22 mouse cellular contexts compared by ENCODE assay signal in genomic region chr13:103214506-103214905, GRCm38 (mm10).
DNase-seq lines count a peak whose midpoint lies in the region; ATAC-seq and TF ChIP-seq lines count a peak whose summit lies in the region.
"Had no signal": no experiment of that assay in that cellular context is flagged by ENCODE, and none has a peak within 500 bp of the region (broad histone marks: within the 10 kb centered on the region; RNA-seq: fewer than 3 reads in every experiment).

No protein-coding gene starts in this region.

- no peak overlapping the region for H3K4me3 ChIP-seq in kidney, embryonic 15.5 days (replicated peaks)
- H3K4me3 ChIP-seq in kidney, adult 2 months (ENCODE audit: insufficient read depth, low read depth, low read length): no peak overlapping the region
- H3K4me3 ChIP-seq in neural tube, embryonic 15.5 days (replicated peaks): no peak overlapping the region
- H3K4me3 ChIP-seq: embryonic facial prominence, embryonic 12.5 days; erythroblast, embryonic 14.5 days; forebrain, embryonic 10.5 days; forebrain, embryonic 12.5 days had no signal

- no peaks in the 10 kb centered on the region for H3K9me3 ChIP-seq in kidney, embryonic 15.5 days (replicated peaks)
- no peaks in the 10 kb centered on the region for H3K9me3 ChIP-seq in neural tube, embryonic 15.5 days (replicated peaks)
- H3K9me3 ChIP-seq: embryonic facial prominence, embryonic 12.5 days; forebrain, embryonic 10.5 days; forebrain, embryonic 12.5 days had no signal

- H3K9ac ChIP-seq in kidney, embryonic 15.5 days: no peak overlapping the region
- H3K9ac ChIP-seq in neural tube, embryonic 15.5 days (replicated peaks): no peak overlapping the region
- H3K9ac ChIP-seq: embryonic facial prominence, embryonic 12.5 days; forebrain, embryonic 12.5 days had no signal

- 77% methylated on average over 3 of the region's 3 CpGs for WGBS in kidney, embryonic 15.5 days
- WGBS in kidney, adult 2 months: 88% methylated on average over 3 of the region's 3 CpGs
- 96% methylated on average over 3 of the region's 3 CpGs for WGBS in neural tube, embryonic 15.5 days

- H3K4me1 ChIP-seq in kidney, embryonic 15.5 days: peaks cover 12% of the 10 kb centered on the region
- H3K4me1 ChIP-seq in kidney, adult 2 months (ENCODE audit: control insufficient read depth, insufficient read depth, low read length): no peaks in the 10 kb centered on the region; the same call in 1 of the 2 replicates
- H3K4me1 ChIP-seq in neural tube, embryonic 15.5 days: no peaks in the 10 kb centered on the region; the same call in 1 of the 2 replicates
- H3K4me1 ChIP-seq: forebrain, embryonic 12.5 days had no signal

- ATAC-seq in kidney, embryonic 15.5 days (replicated peaks; ENCODE audit: low FRiP score): 0 out of 2 replicates have a peak, but pooled peaks have one; percentile 22
- no peak for ATAC-seq in neural tube, embryonic 15.5 days (ENCODE audit: low FRiP score)
- ATAC-seq: forebrain, embryonic 14.5 days; forebrain, embryonic 16.5 days had no signal

- no peaks in the 10 kb centered on the region for H3K36me3 ChIP-seq in kidney, embryonic 15.5 days
- no peaks in the 10 kb centered on the region for H3K36me3 ChIP-seq in kidney, adult 2 months (ENCODE audit: control insufficient read depth, insufficient read depth, low read length)
- no peaks in the 10 kb centered on the region for H3K36me3 ChIP-seq in neural tube, embryonic 15.5 days
- H3K36me3 ChIP-seq: embryonic facial prominence, embryonic 12.5 days; forebrain, embryonic 10.5 days; forebrain, embryonic 12.5 days had no signal

- TF ChIP-seq POLR2A in kidney, adult 2 months (IDR thresholded peaks at IDR 0.05; ENCODE audit: low read depth, low read length): no peak

- no peak overlapping the region for H3K4me2 ChIP-seq in kidney, embryonic 15.5 days
- no peak overlapping the region for H3K4me2 ChIP-seq in neural tube, embryonic 15.5 days
- H3K4me2 ChIP-seq: embryonic facial prominence, embryonic 12.5 days; forebrain, embryonic 12.5 days had no signal

- peak; percentile 69 for DNase-seq in heart, adult 11 months
- DNase-seq in heart, postnatal 14 days: no peak
- DNase-seq in kidney, adult 2 months: no peak
- peak; percentile 5 for DNase-seq in neural tube, embryonic 10.5 days (ENCODE audit: extremely low spot score, low spot score)
- DNase-seq: adrenal gland, adult 2 months; adrenal gland, postnatal 10 days; adrenal gland, postnatal 25 days; cerebellum, adult 11 months; cerebellum, adult 18-20 months; cerebellum, adult 8-10 months; cerebellum, adult 9-11 months; cerebellum, postnatal 14 days; cerebellum, postnatal 36 days; embryo, embryonic 11 days had no signal

- no peak overlapping the region for H3K27ac ChIP-seq in kidney, embryonic 15.5 days
- no peak overlapping the region for H3K27ac ChIP-seq in kidney, adult 2 months (ENCODE audit: insufficient read depth, low read depth, low read length)
- H3K27ac ChIP-seq in neural tube, embryonic 15.5 days (replicated peaks): no peak overlapping the region
- H3K27ac ChIP-seq: embryonic facial prominence, embryonic 12.5 days; forebrain, embryonic 10.5 days; forebrain, embryonic 12.5 days had no signal

- no peak for TF ChIP-seq CTCF in kidney, adult 2 months (conservative IDR thresholded peaks at IDR 0.05; ENCODE audit: insufficient read depth, insufficient read length, low read depth, low read length)

- H3K27me3 ChIP-seq in kidney, embryonic 15.5 days: no peaks in the 10 kb centered on the region
- no peaks in the 10 kb centered on the region for H3K27me3 ChIP-seq in kidney, adult 2 months (replicated peaks; ENCODE audit: control insufficient read depth, insufficient read depth, low read length)
- H3K27me3 ChIP-seq in neural tube, embryonic 15.5 days (replicated peaks): no peaks in the 10 kb centered on the region
- H3K27me3 ChIP-seq: embryonic facial prominence, embryonic 12.5 days; forebrain, embryonic 12.5 days had no signal

- intact Hi-C loops in heart, postnatal 14 days (cut with DNase I): loop anchor here (5.0 to 10.0 kb wide), 2 partner anchors 48 to 120 kb away; partner anchors contain the start of gene Mast4

Comparison
In these comparisons a context has a peak if more than half of its experiments do, and no peak if none do; other contexts are left out.
1. DNase-seq: peak in heart, adult 11 months (single experiment) and neural tube, embryonic 10.5 days (single experiment); none in heart, postnatal 14 days (0 of 2) and kidney, adult 2 months (single experiment).